Mouse (Mus musculus) intestine, embryonic 14.5 days (tissue): Measurements from ENCODE around the gene Ccnj. TPM values are rescaled to one million over a fixed set of nuclear protein-coding genes. Genes with fewer than 3 reads are reported as not detected.

Experiments used
- ATAC-seq: fragments of 200-750 bp; cut with Nextera tagmentation; replicated peaks from 2 replicates; pipeline ENCODE4 v1.8.0; 2017; ENCODE audit warnings: low read depth, moderate number of reproducible peaks, moderate TSS enrichment, moderate library complexity; ENCODE audit not compliant: low FRiP score, low TSS enrichment
- DNase-seq: peaks from one replicate; pipeline ENCODE4 v3.0.0-alpha.2; 2018; ENCODE audit warnings: low spot score
- H3K27ac ChIP-seq: fragments of 300-500 bp; sonication (generic); 2 replicates; pipeline ENCODE4 v1.5.1; 2014; ENCODE audit warnings: low read depth, mild to moderate bottlenecking, control low read depth
- H3K27me3 ChIP-seq: fragments of 300-500 bp; sonication (generic); replicated peaks from 2 replicates; pipeline ENCODE4 v1.6.1; 2014; ENCODE audit warnings: low read length, control low read depth; ENCODE audit not compliant: control insufficient read depth, insufficient read depth
- H3K36me3 ChIP-seq: fragments of 300-500 bp; sonication (generic); 2 replicates; pipeline ENCODE4 v1.6.1; 2014; ENCODE audit warnings: low read length, control low read depth; ENCODE audit not compliant: control insufficient read depth, insufficient read depth
- H3K4me1 ChIP-seq: fragments of 300-500 bp; sonication (generic); replicated peaks from 2 replicates; pipeline ENCODE4 v1.6.1; 2014; ENCODE audit warnings: low read length, control low read depth, mixed read lengths; ENCODE audit not compliant: control insufficient read depth, insufficient read depth
- H3K4me2 ChIP-seq: fragments of 300-500 bp; sonication (generic); 2 replicates; pipeline ENCODE4 v1.6.1; 2014; ENCODE audit warnings: low read length
- H3K4me3 ChIP-seq: fragments of 300-500 bp; sonication (generic); 2 replicates; pipeline ENCODE4 v1.5.1; 2014; ENCODE audit warnings: low read depth, low read length, control low read depth, mixed read lengths
- H3K9ac ChIP-seq: fragments of 300-500 bp; sonication (generic); 2 replicates; pipeline ENCODE4 v1.6.1; 2014; ENCODE audit warnings: mild to moderate bottlenecking, low read length
- H3K9me3 ChIP-seq: fragments of 300-500 bp; sonication (generic); 2 replicates; pipeline ENCODE4 v1.6.1; 2016; ENCODE audit warnings: low read length, control low read depth; ENCODE audit not compliant: control insufficient read depth
- WGBS: fragments of 180-500 bp; shearing (Covaris S2); extraction: QIAGEN DNeasy Blood & Tissue Kit; methylation state at CpG from one replicate; pipeline ENCODE4 v1.1.7; 2014; 5-methylcytosine and 5-hydroxymethylcytosine counted together
- polyA plus RNA-seq: library from polyadenylated mRNA; unstranded; fragments of >200 nt; fragmentation: Nextera tagmentation; extraction: Ambion mirVana; gene quantifications from 2 replicates; pipeline ENCODE4 v1.2.1, GENCODE M21; 2014

The Ccnj gene
- 10.3 and 11.4 TPM in 2 replicates for polyA plus RNA-seq

GRCm38 (mm10) chr19:40830703-40831415 is at the start of gene Ccnj:
TSS of gene Ccnj (plus strand) at chr19:40831279.
- Histone ChIP-seq H3K36me3 (no peaks in the 10 kb centered on the region), H3K9ac (peak within 1 kb of the TSS; percentile 99), H3K4me1 (peaks cover 18% of the 10 kb centered on the region), H3K4me3 (peak within 1 kb of the TSS; percentile 90), H3K4me2 (peak within 1 kb of the TSS; percentile 73), H3K27ac (peak within 1 kb of the TSS; percentile 89), H3K9me3 (no peaks in the 10 kb centered on the region), H3K27me3 (no peaks in the 10 kb centered on the region)
- ATAC-seq (peak; percentile 98), DNase-seq (peak; percentile 97)
- WGBS: under 1% methylated on average over 68 of the region's 71 CpGs

DNA sequence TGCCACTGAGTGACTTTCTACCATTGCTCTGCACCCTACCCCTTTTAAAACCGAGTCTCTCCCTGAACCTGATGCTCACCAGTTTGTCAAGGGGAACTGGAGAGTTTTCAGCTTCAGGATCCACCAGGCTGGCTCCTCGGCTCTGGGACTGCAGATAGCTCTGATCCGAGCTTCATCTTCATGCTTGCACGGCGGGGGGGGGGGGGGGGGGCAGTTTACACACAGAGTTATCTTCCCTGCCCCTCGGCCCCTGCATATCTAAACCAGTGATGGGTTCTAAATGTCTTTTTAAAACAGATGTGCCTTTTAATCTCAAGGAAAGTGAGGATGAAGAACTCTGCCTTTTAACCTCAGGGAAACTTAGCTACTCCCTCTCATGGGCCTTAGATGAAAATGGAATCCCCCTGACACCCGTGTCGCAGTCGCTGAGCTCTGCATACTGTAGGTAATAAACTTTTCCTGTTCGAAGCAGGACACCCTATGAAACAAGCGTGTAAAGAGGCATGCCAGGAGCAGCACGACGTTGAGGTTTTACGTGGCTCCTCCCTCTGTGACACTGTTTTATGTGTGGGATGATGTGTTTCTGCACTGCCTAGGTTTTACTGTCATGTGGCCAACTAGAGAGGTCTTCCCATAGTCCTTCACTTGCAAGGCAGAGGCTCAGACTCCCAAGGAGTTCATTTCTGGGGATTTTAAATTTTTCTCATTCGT is 42.9 kb upstream of the Ccnj start:
- Histone ChIP-seq H3K27ac (no peak overlapping the region), H3K36me3 (no peaks in the 10 kb centered on the region), H3K27me3 (no peaks in the 10 kb centered on the region), H3K4me3 (no peak overlapping the region), H3K4me2 (no peak overlapping the region), H3K9me3 (no peaks in the 10 kb centered on the region), H3K9ac (no peak overlapping the region), H3K4me1 (no peaks in the 10 kb centered on the region)
- no peak for DNase-seq
- 71% methylated on average over 15 of the region's 15 CpGs for WGBS
- ATAC-seq: no peak

- Histone ChIP-seq H3K36me3 (no peaks in the 10 kb centered on the region), H3K4me3 (no peak overlapping the region), H3K4me1 (no peaks in the 10 kb centered on the region), H3K27ac (no peak overlapping the region), H3K4me2 (no peak overlapping the region), H3K9me3 (no peaks in the 10 kb centered on the region), H3K9ac (no peak overlapping the region), H3K27me3 (no peaks in the 10 kb centered on the region)
- no peak for ATAC-seq
- DNase-seq: no peak
- WGBS: 63% methylated on average over 2 of the region's 2 CpGs
Measured at GRCm38 (mm10) chr19:40788715-40789084, 42.4 kb upstream of the Ccnj start.

DNA sequence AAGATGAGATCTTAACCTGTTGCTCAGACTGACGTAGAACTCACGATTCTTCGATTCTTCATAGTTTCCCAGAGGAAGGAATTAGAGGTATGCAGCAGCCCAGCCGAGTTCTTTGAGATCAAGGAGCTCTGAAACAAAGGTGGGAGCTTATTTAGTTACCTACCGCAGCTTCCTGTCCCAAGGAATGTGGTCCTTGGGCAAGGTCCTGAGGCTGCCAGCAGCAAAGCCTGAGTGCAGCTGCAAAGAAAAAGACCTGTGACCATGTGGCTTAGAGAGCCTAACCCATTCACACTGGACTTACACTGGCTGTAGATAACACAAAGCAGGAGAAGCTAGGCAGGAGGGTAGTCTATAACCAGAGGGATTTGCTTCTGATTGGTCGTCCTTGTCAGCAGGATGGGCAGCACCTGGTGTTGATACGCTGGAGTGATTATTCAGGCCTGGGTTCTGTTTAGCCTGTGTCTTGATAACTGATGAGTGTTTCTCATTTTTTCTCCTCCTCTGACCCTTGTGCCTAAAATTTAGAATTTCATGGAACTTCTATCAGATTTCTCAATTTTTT is 25.8 kb upstream of the Ccnj start:
- Histone ChIP-seq H3K27ac (no peak overlapping the region), H3K9me3 (no peaks in the 10 kb centered on the region), H3K36me3 (no peaks in the 10 kb centered on the region), H3K4me2 (no peak overlapping the region), H3K27me3 (no peaks in the 10 kb centered on the region), H3K9ac (no peak overlapping the region), H3K4me3 (no peak overlapping the region), H3K4me1 (no peaks in the 10 kb centered on the region)
- DNase-seq (no peak), ATAC-seq (no peak)
- 28% methylated on average over 7 of the region's 7 CpGs for WGBS

DNA sequence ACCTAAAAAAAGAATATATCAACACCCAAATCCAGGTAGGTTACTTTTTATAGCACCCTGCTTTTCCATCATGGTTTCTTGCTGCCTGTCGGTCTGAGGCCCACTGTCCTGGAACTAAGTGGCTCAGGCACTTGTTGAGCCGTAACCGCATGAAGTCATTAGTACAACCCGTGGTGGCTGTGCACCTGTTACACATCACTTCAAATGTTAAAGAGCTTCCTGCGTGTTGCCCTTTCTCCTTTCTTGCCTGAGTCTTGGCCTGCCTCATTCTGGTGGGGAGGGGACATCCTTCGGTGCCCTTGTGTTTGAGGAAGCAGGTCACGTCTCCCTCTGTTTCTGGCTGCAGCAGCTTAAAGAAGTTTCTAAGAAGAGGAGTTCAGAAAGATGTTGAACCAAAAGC is 21.2 kb upstream of the Ccnj start:
- Histone ChIP-seq H3K27me3 (no peaks in the 10 kb centered on the region), H3K4me3 (no peak overlapping the region), H3K27ac (no peak overlapping the region), H3K4me1 (no peaks in the 10 kb centered on the region), H3K4me2 (no peak overlapping the region), H3K36me3 (no peaks in the 10 kb centered on the region), H3K9ac (no peak overlapping the region), H3K9me3 (no peaks in the 10 kb centered on the region)
- ATAC-seq (no peak), DNase-seq (no peak)
- WGBS: 78% methylated on average over 7 of the region's 7 CpGs

DNA sequence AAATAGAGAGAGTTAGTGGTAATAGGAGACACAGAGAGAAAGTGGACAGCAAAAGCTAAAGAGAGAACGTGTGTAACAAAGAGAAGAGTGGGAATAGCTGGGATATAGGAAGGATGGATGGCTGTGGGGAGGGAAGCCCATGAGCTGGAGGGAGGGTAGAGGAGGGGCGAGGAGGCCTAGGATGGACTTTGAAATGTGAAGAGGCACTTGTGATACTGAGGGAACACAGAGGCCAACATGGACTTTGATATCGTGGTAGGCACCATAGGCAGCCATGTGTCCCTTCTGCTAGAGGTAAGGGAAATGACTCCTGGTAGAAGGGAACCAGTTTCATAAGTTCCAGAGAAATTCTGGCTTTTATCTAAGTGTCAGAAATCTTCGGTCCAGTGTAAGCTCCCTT is 19.2 kb upstream of the Ccnj start:
- no peak for ATAC-seq

GRCm38 (mm10) chr19:40812778-40813177 is 18.3 kb upstream of the Ccnj start:
- Histone ChIP-seq H3K36me3 (no peaks in the 10 kb centered on the region), H3K4me1 (no peaks in the 10 kb centered on the region), H3K9ac (no peak overlapping the region), H3K27ac (no peak overlapping the region), H3K4me3 (no peak overlapping the region), H3K9me3 (no peaks in the 10 kb centered on the region), H3K27me3 (no peaks in the 10 kb centered on the region), H3K4me2 (no peak overlapping the region)
- no peak for ATAC-seq
- 83% methylated on average over 3 of the region's 3 CpGs for WGBS
- no peak for DNase-seq

More for the DNA sequence above, 19.2 kb upstream of the Ccnj start:
- H3K9me3 ChIP-seq: no peaks in the 10 kb centered on the region
- 68% methylated on average over 4 of the region's 4 CpGs for WGBS
- no peaks in the 10 kb centered on the region for H3K4me1 ChIP-seq
- no peak for DNase-seq
- H3K36me3 ChIP-seq: no peaks in the 10 kb centered on the region
- no peak overlapping the region for H3K27ac ChIP-seq
- no peak overlapping the region for H3K9ac ChIP-seq
- no peak overlapping the region for H3K4me3 ChIP-seq
- H3K4me2 ChIP-seq: no peak overlapping the region
- no peaks in the 10 kb centered on the region for H3K27me3 ChIP-seq

GRCm38 (mm10) chr19:40813385-40813784 is 17.7 kb upstream of the Ccnj start:
- Histone ChIP-seq H3K27me3 (no peaks in the 10 kb centered on the region), H3K4me1 (no peaks in the 10 kb centered on the region), H3K4me2 (no peak overlapping the region), H3K27ac (no peak overlapping the region), H3K4me3 (no peak overlapping the region), H3K9me3 (no peaks in the 10 kb centered on the region), H3K9ac (no peak overlapping the region), H3K36me3 (no peaks in the 10 kb centered on the region)
- 73% methylated on average over 14 of the region's 14 CpGs for WGBS
- no peak for ATAC-seq
- no peak for DNase-seq
